9 mouse cellular contexts compared by ENCODE assay signal in the genomic region with DNA sequence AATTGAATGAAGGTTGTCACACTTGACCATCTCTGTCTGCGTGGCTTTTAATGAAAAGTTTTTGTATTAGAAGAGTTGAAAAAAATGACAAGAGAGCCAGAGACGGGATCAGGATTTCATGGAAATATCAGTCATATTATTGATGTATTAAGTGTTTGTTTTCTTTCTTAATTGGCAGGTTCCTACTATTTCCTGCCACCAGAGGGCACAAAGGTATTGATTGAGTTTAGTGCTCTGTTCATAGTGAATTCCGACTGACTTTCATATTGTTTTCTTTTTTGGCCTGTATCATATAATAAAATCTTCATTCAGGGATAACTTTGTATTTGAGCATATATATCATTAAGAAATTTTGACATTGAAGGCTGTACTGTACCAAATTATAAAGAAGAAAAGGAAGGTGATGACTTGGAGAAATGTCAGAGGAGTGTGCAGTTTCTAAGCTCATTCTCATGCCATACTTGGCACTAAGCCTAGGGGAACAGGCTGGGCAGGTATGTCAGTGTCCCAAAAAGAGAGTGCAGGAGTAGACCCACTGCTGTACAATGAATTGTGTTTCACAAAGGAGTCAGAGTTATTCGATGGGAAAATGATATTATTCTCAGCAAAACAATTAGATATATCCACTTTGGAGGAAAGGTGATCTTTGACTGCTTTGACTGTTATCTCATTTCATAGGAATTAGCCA.
DNase-seq lines count a peak whose midpoint lies in the region; ATAC-seq and TF ChIP-seq lines count a peak whose summit lies in the region.
"Had no signal": no experiment of that assay in that cellular context is flagged by ENCODE, and none has a peak within 500 bp of the region (broad histone marks: within the 10 kb centered on the region; RNA-seq: fewer than 3 reads in every experiment).

No protein-coding gene starts in this region.

- TF ChIP-seq CTCF in hindbrain, postnatal 0 days (IDR thresholded peaks at IDR 0.05; ENCODE audit: low read depth): peak; percentile 70
- TF ChIP-seq CTCF in brain, embryonic 14.5 days (IDR thresholded peaks at IDR 0.05; ENCODE audit: borderline replicate concordance, extremely low read depth, insufficient read depth, insufficient read length): no peak

- TF ChIP-seq POLR2A in brain, embryonic 14.5 days (IDR thresholded peaks at IDR 0.05; ENCODE audit: borderline replicate concordance, extremely low read depth, insufficient read depth, insufficient read length, poor library complexity, severe bottlenecking): no peak

- no peaks in the 10 kb centered on the region for H3K9me3 ChIP-seq in hindbrain, postnatal 0 days (ENCODE audit: low read length)
- H3K9me3 ChIP-seq in hindbrain, embryonic 12.5 days (replicated peaks): no peaks in the 10 kb centered on the region
- H3K9me3 ChIP-seq: limb, embryonic 15.5 days had no signal

- H3K27me3 ChIP-seq in hindbrain, postnatal 0 days (ENCODE audit: insufficient read depth, low read length): no peaks in the 10 kb centered on the region
- H3K27me3 ChIP-seq in hindbrain, embryonic 12.5 days: no peaks in the 10 kb centered on the region
- H3K27me3 ChIP-seq: limb, embryonic 15.5 days had no signal

- H3K9ac ChIP-seq in hindbrain, postnatal 0 days (replicated peaks; ENCODE audit: low read length): no peak overlapping the region
- no peak overlapping the region for H3K9ac ChIP-seq in hindbrain, embryonic 12.5 days
- H3K9ac ChIP-seq: limb, embryonic 15.5 days had no signal

- WGBS in hindbrain, postnatal 0 days: 62% methylated on average over 4 of the region's 4 CpGs
- WGBS in hindbrain, embryonic 12.5 days: 75% methylated on average over 4 of the region's 4 CpGs

- H3K4me3 ChIP-seq in hindbrain, postnatal 0 days (ENCODE audit: low read length): no peak overlapping the region
- H3K4me3 ChIP-seq in hindbrain, embryonic 12.5 days: no peak overlapping the region
- H3K4me3 ChIP-seq: limb, embryonic 15.5 days had no signal

- H3K36me3 ChIP-seq in hindbrain, postnatal 0 days (ENCODE audit: insufficient read depth, low read length): no peaks in the 10 kb centered on the region
- no peaks in the 10 kb centered on the region for H3K36me3 ChIP-seq in hindbrain, embryonic 12.5 days

- H3K27ac ChIP-seq in hindbrain, postnatal 0 days: no peak overlapping the region
- no peak overlapping the region for H3K27ac ChIP-seq in hindbrain, embryonic 12.5 days
- H3K27ac ChIP-seq: limb, embryonic 15.5 days had no signal

- no peak overlapping the region for H3K4me2 ChIP-seq in hindbrain, postnatal 0 days (ENCODE audit: low read depth, low read length)
- no peak overlapping the region for H3K4me2 ChIP-seq in hindbrain, embryonic 12.5 days (replicated peaks)
- H3K4me2 ChIP-seq: limb, embryonic 15.5 days had no signal

- peak; percentile 66 for DNase-seq in hindbrain, postnatal 0 days (ENCODE audit: low spot score)
- DNase-seq in thymus, postnatal 0 days (ENCODE audit: low spot score): peak; percentile 49
- DNase-seq in thymus, postnatal 36 days: no peak
- DNase-seq in brain, embryonic 14.5 days (ENCODE audit: low read depth): peak; percentile 65
- DNase-seq in thymus, postnatal 25 days: peak; percentile 11
- no peak for DNase-seq in gastrocnemius, adult 18-20 months (ENCODE audit: low spot score)
- no peak for DNase-seq in neural tube, embryonic 10.5 days (ENCODE audit: extremely low spot score, low spot score)

- H3K4me1 ChIP-seq in hindbrain, postnatal 0 days (ENCODE audit: insufficient read depth, low read length): no peaks in the 10 kb centered on the region
- no peaks in the 10 kb centered on the region for H3K4me1 ChIP-seq in hindbrain, embryonic 12.5 days
- H3K4me1 ChIP-seq: limb, embryonic 15.5 days had no signal

- no peak for ATAC-seq in hindbrain, postnatal 0 days
- ATAC-seq in hindbrain, embryonic 12.5 days (ENCODE audit: low FRiP score): no peak

Comparison
In these comparisons a context has a peak if more than half of its experiments do, and no peak if none do; other contexts are left out.
1. DNase-seq: peak in hindbrain, postnatal 0 days (single experiment), thymus, postnatal 0 days (single experiment), brain, embryonic 14.5 days (single experiment) and thymus, postnatal 25 days (single experiment); none in thymus, postnatal 36 days (0 of 2), gastrocnemius, adult 18-20 months (single experiment) and neural tube, embryonic 10.5 days (single experiment).